Mouse (Mus musculus): ENCODE measurements around the gene Hmcn1. TPM values are rescaled to one million over a fixed set of nuclear protein-coding genes. Genes with fewer than 3 reads are reported as not detected.

Hmcn1 gene
- polyA plus RNA-seq, 2 experiments = 35.3 to 80.4 TPM

GRCm38 (mm10) chr1:150869189-150869588 is 124.0 kb downstream of the Hmcn1 start:
- Histone ChIP-seq H3K36me3 (ENCODE audit: control insufficient read depth, insufficient read depth, low read length) (0 out of 2 replicates have a peak, but pooled peaks cover 3% of the 10 kb centered on the region), H3K4me2 (replicated peaks; ENCODE audit: low read depth, low read length, severe bottlenecking) (no peak overlapping the region), H3K27me3 (ENCODE audit: control insufficient read depth, insufficient read depth, low read length) (no peaks in the 10 kb centered on the region), H3K27ac (replicated peaks; ENCODE audit: low read depth, low read length) (no peak overlapping the region), H3K9me3 (ENCODE audit: control insufficient read depth, low read length) (no peaks in the 10 kb centered on the region), H3K4me1 (ENCODE audit: control insufficient read depth, insufficient read depth, low read length) (0 out of 2 replicates have a peak, but pooled peaks cover 6% of the 10 kb centered on the region), H3K4me3 (replicated peaks; ENCODE audit: low read length) (no peak overlapping the region), H3K9ac (ENCODE audit: low read depth, low read length, severe bottlenecking) (no peak overlapping the region)
- DNase-seq (ENCODE audit: low spot score) (no peak), ATAC-seq (ENCODE audit: low FRiP score, low read depth) (no peak)
- TF ChIP-seq POLR2A (IDR thresholded peaks at IDR 0.05; ENCODE audit: borderline replicate concordance, extremely low read depth, insufficient read depth, insufficient read length) = no peak

GRCm38 (mm10) chr1:150866615-150867014 is 126.6 kb downstream of the Hmcn1 start:
- WGBS = 81% methylated on average over 5 of the region's 5 CpGs

GRCm38 (mm10) chr1:150857779-150858178 is 135.5 kb downstream of the Hmcn1 start:
- H3K27ac ChIP-seq (replicated peaks; ENCODE audit: low read depth, low read length) = no peak overlapping the region
- H3K9me3 ChIP-seq (ENCODE audit: control insufficient read depth, low read length) = no peaks in the 10 kb centered on the region
- ATAC-seq (ENCODE audit: low FRiP score, low read depth) = no peak
- DNase-seq (ENCODE audit: low spot score) = no peak
- TF ChIP-seq POLR2A (IDR thresholded peaks at IDR 0.05; ENCODE audit: borderline replicate concordance, extremely low read depth, insufficient read depth, insufficient read length) = no peak
- H3K36me3 ChIP-seq (ENCODE audit: control insufficient read depth, insufficient read depth, low read length) = peaks cover 6% of the 10 kb centered on the region
- H3K4me3 ChIP-seq (replicated peaks; ENCODE audit: low read length) = no peak overlapping the region
- H3K27me3 ChIP-seq (ENCODE audit: control insufficient read depth, insufficient read depth, low read length) = no peaks in the 10 kb centered on the region
- WGBS = 85% methylated on average over 2 of the region's 2 CpGs
- no peak overlapping the region for H3K4me2 ChIP-seq (replicated peaks; ENCODE audit: low read depth, low read length, severe bottlenecking)
- no peaks in the 10 kb centered on the region for H3K4me1 ChIP-seq (ENCODE audit: control insufficient read depth, insufficient read depth, low read length)
- H3K9ac ChIP-seq (ENCODE audit: low read depth, low read length, severe bottlenecking) = no peak overlapping the region

More at GRCm38 (mm10) chr1:150866615-150867014, 126.6 kb downstream of the Hmcn1 start:
- no peak for DNase-seq (ENCODE audit: low spot score)
- H3K4me1 ChIP-seq (ENCODE audit: control insufficient read depth, insufficient read depth, low read length) = 0 out of 2 replicates have a peak, but pooled peaks cover 6% of the 10 kb centered on the region
- H3K36me3 ChIP-seq (ENCODE audit: control insufficient read depth, insufficient read depth, low read length) = 0 out of 2 replicates have a peak, but pooled peaks cover 3% of the 10 kb centered on the region
- no peak for TF ChIP-seq POLR2A (IDR thresholded peaks at IDR 0.05; ENCODE audit: borderline replicate concordance, extremely low read depth, insufficient read depth, insufficient read length)
- ATAC-seq (ENCODE audit: low FRiP score, low read depth) = no peak
- no peak overlapping the region for H3K4me2 ChIP-seq (replicated peaks; ENCODE audit: low read depth, low read length, severe bottlenecking)
- no peak overlapping the region for H3K27ac ChIP-seq (replicated peaks; ENCODE audit: low read depth, low read length)
- no peak overlapping the region for H3K4me3 ChIP-seq (replicated peaks; ENCODE audit: low read length)
- no peaks in the 10 kb centered on the region for H3K27me3 ChIP-seq (ENCODE audit: control insufficient read depth, insufficient read depth, low read length)
- no peaks in the 10 kb centered on the region for H3K9me3 ChIP-seq (ENCODE audit: control insufficient read depth, low read length)
- H3K9ac ChIP-seq (ENCODE audit: low read depth, low read length, severe bottlenecking) = no peak overlapping the region

GRCm38 (mm10) chr1:150833448-150833847 is 159.8 kb downstream of the Hmcn1 start:
- peaks cover 16% of the 10 kb centered on the region for H3K4me1 ChIP-seq (ENCODE audit: control insufficient read depth, insufficient read depth, low read length)
- WGBS = 69% methylated on average over 6 of the region's 6 CpGs
- TF ChIP-seq POLR2A (IDR thresholded peaks at IDR 0.05; ENCODE audit: borderline replicate concordance, extremely low read depth, insufficient read depth, insufficient read length) = no peak
- no peak overlapping the region for H3K27ac ChIP-seq (replicated peaks; ENCODE audit: low read depth, low read length)
- no peak overlapping the region for H3K4me2 ChIP-seq (replicated peaks; ENCODE audit: low read depth, low read length, severe bottlenecking)
- H3K9me3 ChIP-seq (ENCODE audit: control insufficient read depth, low read length) = no peaks in the 10 kb centered on the region
- ATAC-seq (ENCODE audit: low FRiP score, low read depth) (no peak), DNase-seq (ENCODE audit: low spot score) (no peak)
- H3K36me3 ChIP-seq (ENCODE audit: control insufficient read depth, insufficient read depth, low read length) = no peaks in the 10 kb centered on the region
- no peaks in the 10 kb centered on the region for H3K27me3 ChIP-seq (ENCODE audit: control insufficient read depth, insufficient read depth, low read length)
- no peak overlapping the region for H3K4me3 ChIP-seq (replicated peaks; ENCODE audit: low read length)
- H3K9ac ChIP-seq (ENCODE audit: low read depth, low read length, severe bottlenecking) = no peak overlapping the region

- Histone ChIP-seq H3K9ac (ENCODE audit: low read depth, low read length, severe bottlenecking) (no peak overlapping the region), H3K9me3 (ENCODE audit: control insufficient read depth, low read length) (no peaks in the 10 kb centered on the region), H3K4me3 (replicated peaks; ENCODE audit: low read length) (no peak overlapping the region), H3K4me2 (replicated peaks; ENCODE audit: low read depth, low read length, severe bottlenecking) (no peak overlapping the region), H3K4me1 (ENCODE audit: control insufficient read depth, insufficient read depth, low read length) (peaks cover 16% of the 10 kb centered on the region), H3K27ac (replicated peaks; ENCODE audit: low read depth, low read length) (no peak overlapping the region), H3K36me3 (ENCODE audit: control insufficient read depth, insufficient read depth, low read length) (no peaks in the 10 kb centered on the region), H3K27me3 (ENCODE audit: control insufficient read depth, insufficient read depth, low read length) (no peaks in the 10 kb centered on the region)
- no peak for ATAC-seq (ENCODE audit: low FRiP score, low read depth)
- no peak for DNase-seq (ENCODE audit: low spot score)
- TF ChIP-seq POLR2A (IDR thresholded peaks at IDR 0.05; ENCODE audit: borderline replicate concordance, extremely low read depth, insufficient read depth, insufficient read length) = no peak
- 25% methylated on average over 7 of the region's 7 CpGs for WGBS
Observed at GRCm38 (mm10) chr1:150829851-150830250, 163.4 kb downstream of the Hmcn1 start.

- no peak overlapping the region for H3K4me3 ChIP-seq (replicated peaks; ENCODE audit: low read length)
- no peaks in the 10 kb centered on the region for H3K36me3 ChIP-seq (ENCODE audit: control insufficient read depth, insufficient read depth, low read length)
- no peak for DNase-seq (ENCODE audit: low spot score)
- H3K9me3 ChIP-seq (ENCODE audit: control insufficient read depth, low read length) = no peaks in the 10 kb centered on the region
- no peak overlapping the region for H3K9ac ChIP-seq (ENCODE audit: low read depth, low read length, severe bottlenecking)
- no peak overlapping the region for H3K4me2 ChIP-seq (replicated peaks; ENCODE audit: low read depth, low read length, severe bottlenecking)
- no peak overlapping the region for H3K27ac ChIP-seq (replicated peaks; ENCODE audit: low read depth, low read length)
- TF ChIP-seq POLR2A (IDR thresholded peaks at IDR 0.05; ENCODE audit: borderline replicate concordance, extremely low read depth, insufficient read depth, insufficient read length) = no peak
- no peak for ATAC-seq (ENCODE audit: low FRiP score, low read depth)
- WGBS = 62% methylated on average over 5 of the region's 5 CpGs
- peaks cover 4% of the 10 kb centered on the region for H3K4me1 ChIP-seq (ENCODE audit: control insufficient read depth, insufficient read depth, low read length)
- H3K27me3 ChIP-seq (ENCODE audit: control insufficient read depth, insufficient read depth, low read length) = no peaks in the 10 kb centered on the region
Observed at GRCm38 (mm10) chr1:150827169-150827568, 166.1 kb downstream of the Hmcn1 start.
